Mouse (Mus musculus) kidney, embryonic 15.5 days (tissue): ENCODE results near the gene Ak7. TPM values are rescaled to one million over a fixed set of nuclear protein-coding genes. Genes with fewer than 3 reads are reported as not detected.

Experiments
- ATAC-seq: fragments of 200-750 bp; cut with Nextera tagmentation; replicated peaks from 2 replicates; pipeline ENCODE4 v1.8.0; 2017; ENCODE audit warnings: moderate TSS enrichment; ENCODE audit not compliant: low FRiP score
- H3K27ac ChIP-seq: fragments of 300-500 bp; sonication (generic); 2 replicates; pipeline ENCODE4 v1.5.1; 2015; ENCODE audit warnings: mild to moderate bottlenecking, inconsistent platforms
- H3K27me3 ChIP-seq: fragments of 300-500 bp; sonication (generic); 2 replicates; pipeline ENCODE4 v1.6.1; 2015; ENCODE audit warnings: inconsistent platforms
- H3K36me3 ChIP-seq: fragments of 300-500 bp; sonication (generic); 2 replicates; pipeline ENCODE4 v1.6.1; 2015; ENCODE audit warnings: inconsistent platforms
- H3K4me1 ChIP-seq: fragments of 300-500 bp; sonication (generic); 2 replicates; pipeline ENCODE4 v1.6.1; 2015; ENCODE audit warnings: inconsistent platforms
- H3K4me2 ChIP-seq: fragments of 300-500 bp; sonication (generic); 2 replicates; pipeline ENCODE4 v1.6.1; 2015; ENCODE audit warnings: moderate library complexity, mild to moderate bottlenecking, inconsistent platforms
- H3K4me3 ChIP-seq: fragments of 300-500 bp; sonication (generic); replicated peaks from 2 replicates; pipeline ENCODE4 v1.5.1; 2015; ENCODE audit warnings: mild to moderate bottlenecking, inconsistent platforms
- H3K9ac ChIP-seq: fragments of 300-500 bp; sonication (generic); 2 replicates; pipeline ENCODE4 v1.6.1; 2015; ENCODE audit warnings: mild to moderate bottlenecking, inconsistent platforms
- H3K9me3 ChIP-seq: fragments of 300-500 bp; sonication (generic); replicated peaks from 2 replicates; pipeline ENCODE4 v1.6.1; 2016; ENCODE audit warnings: inconsistent platforms
- WGBS: fragments of 180-500 bp; shearing (Covaris S2); methylation state at CpG from one replicate; pipeline ENCODE4 v1.1.7; 2015; ENCODE audit warnings: mixed read lengths; 5-methylcytosine and 5-hydroxymethylcytosine counted together
- polyA plus RNA-seq: library from polyadenylated mRNA; unstranded; fragments of >200 nt; fragmentation: Nextera tagmentation; extraction: Ambion mirVana; gene quantifications from 2 replicates; pipeline ENCODE4 v1.2.1, GENCODE M21; 2015

Ak7 gene
- polyA plus RNA-seq, 1 experiment from 2014 or later, result 0.62 TPM

DNA sequence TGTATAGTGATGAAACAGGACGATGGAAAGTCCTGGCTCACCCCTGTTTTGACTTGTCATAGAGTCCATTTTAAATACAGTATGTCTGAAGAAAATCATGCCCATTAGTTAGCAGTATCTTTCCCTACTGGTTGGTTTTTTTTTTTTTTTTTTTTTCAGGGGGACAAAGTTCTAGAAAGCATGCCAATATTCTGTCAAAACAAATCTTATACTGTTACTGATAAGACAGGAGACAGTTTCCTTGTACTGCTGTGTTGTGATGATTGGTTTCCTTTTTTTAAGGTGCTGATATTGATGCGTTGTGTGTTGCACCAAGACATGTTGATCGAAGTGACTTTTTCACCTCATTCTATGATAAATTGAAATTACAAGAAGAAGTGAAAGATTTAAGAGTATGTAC lies 100.4 kb downstream of the Ak7 start:
- 93% methylated on average over 3 of the region's 3 CpGs for WGBS
- Histone ChIP-seq H3K4me2 (no peak overlapping the region), H3K9ac (no peak overlapping the region), H3K36me3 (peaks cover 83% of the 10 kb centered on the region), H3K27me3 (no peaks in the 10 kb centered on the region), H3K4me1 (no peaks in the 10 kb centered on the region), H3K9me3 (no peaks in the 10 kb centered on the region), H3K27ac (no peak overlapping the region), H3K4me3 (no peak overlapping the region)
- ATAC-seq, result no peak

DNA sequence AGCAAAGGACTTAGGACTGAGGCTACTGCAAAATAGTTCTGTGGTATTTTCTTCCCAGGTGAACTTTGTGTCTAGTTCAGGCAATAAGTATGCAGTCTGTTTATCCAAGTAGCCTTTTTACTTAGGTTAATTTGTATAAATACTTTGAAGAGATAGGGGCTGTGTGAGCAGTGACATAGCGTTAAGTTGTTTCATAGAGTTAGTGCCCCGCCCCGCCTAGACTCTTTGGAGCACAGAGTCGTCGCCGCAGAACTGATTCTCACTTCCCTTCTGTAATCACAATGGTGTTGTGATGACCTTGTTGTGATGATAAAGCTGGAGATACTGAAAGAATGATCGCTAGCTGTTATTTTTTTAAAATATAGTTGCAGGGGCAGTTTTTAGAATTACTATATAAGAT lies 101.6 kb downstream of the Ak7 start:
- H3K4me1 ChIP-seq, result no peaks in the 10 kb centered on the region
- no peaks in the 10 kb centered on the region for H3K27me3 ChIP-seq
- H3K36me3 ChIP-seq, result peaks cover 92% of the 10 kb centered on the region
- no peaks in the 10 kb centered on the region for H3K9me3 ChIP-seq
- no peak overlapping the region for H3K4me2 ChIP-seq
- H3K4me3 ChIP-seq, result no peak overlapping the region
- no peak for ATAC-seq
- no peak overlapping the region for H3K27ac ChIP-seq
- H3K9ac ChIP-seq, result no peak overlapping the region
- WGBS, result 92% methylated on average over 7 of the region's 7 CpGs

DNA sequence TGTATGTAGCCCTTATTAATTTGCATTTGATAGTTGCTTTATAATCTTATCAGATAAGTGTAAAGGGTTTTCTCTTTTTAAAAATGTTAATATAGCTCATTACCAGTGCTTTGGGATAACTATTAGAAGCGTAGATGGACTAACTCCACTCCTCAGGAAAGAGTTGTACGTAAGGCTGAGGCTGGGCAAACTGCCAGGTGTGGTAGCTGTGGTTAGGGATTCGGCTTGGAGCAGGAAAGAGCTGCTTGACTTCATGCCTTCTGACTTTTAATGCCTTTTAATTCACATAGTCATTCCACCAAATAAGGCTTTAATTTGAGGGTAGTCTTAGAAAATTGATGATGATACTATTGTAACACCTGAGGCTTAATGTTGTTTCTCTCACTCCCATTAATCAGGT lies 103.2 kb downstream of the Ak7 start:
- Histone ChIP-seq H3K9ac (no peak overlapping the region), H3K27ac (no peak overlapping the region), H3K4me3 (no peak overlapping the region), H3K9me3 (no peaks in the 10 kb centered on the region), H3K27me3 (no peaks in the 10 kb centered on the region), H3K4me2 (no peak overlapping the region), H3K36me3 (peaks cover 91% of the 10 kb centered on the region), H3K4me1 (no peaks in the 10 kb centered on the region)
- WGBS, result 55% methylated on average over 3 of the region's 3 CpGs
- ATAC-seq, result no peak

DNA sequence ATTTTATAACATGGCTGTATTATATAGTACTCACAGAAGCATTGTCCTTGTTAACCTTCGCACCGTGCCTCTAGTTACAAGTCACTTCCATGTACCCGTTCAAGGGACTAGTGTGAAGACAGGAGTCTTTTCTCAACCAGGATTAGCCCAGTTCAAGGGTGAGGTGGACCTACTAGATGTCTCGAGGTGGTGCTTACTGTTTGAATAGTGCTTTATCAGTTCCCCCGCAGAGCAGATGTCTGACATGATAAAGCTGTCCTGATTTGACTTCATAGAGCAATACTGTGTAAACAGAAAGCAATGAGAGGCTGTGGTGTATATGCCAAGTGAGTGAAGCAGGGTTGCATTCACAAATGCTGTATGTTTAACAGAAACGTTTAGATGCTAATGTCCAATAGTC lies 104.8 kb downstream of the Ak7 start:
- Histone ChIP-seq H3K4me3 (no peak overlapping the region), H3K27me3 (no peaks in the 10 kb centered on the region), H3K4me2 (no peak overlapping the region), H3K9me3 (no peaks in the 10 kb centered on the region), H3K9ac (no peak overlapping the region), H3K27ac (no peak overlapping the region), H3K4me1 (no peaks in the 10 kb centered on the region), H3K36me3 (peaks cover 91% of the 10 kb centered on the region)
- ATAC-seq, result no peak
- WGBS, result 88% methylated on average over 6 of the region's 6 CpGs

DNA sequence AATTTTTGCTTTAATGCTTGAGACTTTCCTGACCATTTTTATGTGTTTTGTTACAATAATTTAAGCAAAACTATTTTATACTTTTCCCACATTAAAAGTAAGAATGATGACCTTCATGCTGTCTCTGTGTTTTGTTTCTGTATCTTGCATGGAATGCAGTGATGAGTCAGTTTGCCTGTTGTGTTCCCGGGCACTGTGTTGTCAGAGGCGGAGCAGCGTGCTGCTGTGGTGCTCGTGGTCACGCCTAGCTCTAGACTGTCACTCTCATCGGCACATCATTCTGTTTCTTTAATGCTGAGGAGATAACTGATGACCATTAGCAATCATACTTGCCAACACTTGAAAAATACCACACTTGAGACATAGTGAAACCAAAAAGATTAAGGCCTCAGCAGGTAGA lies 108.2 kb downstream of the Ak7 start:
- no peak overlapping the region for H3K4me2 ChIP-seq
- peaks cover 76% of the 10 kb centered on the region for H3K36me3 ChIP-seq
- no peak for ATAC-seq
- H3K27me3 ChIP-seq, result no peaks in the 10 kb centered on the region
- no peaks in the 10 kb centered on the region for H3K9me3 ChIP-seq
- no peak overlapping the region for H3K27ac ChIP-seq
- peaks cover 5% of the 10 kb centered on the region; the same call in 1 of the 2 replicates for H3K4me1 ChIP-seq
- H3K9ac ChIP-seq, result no peak overlapping the region
- H3K4me3 ChIP-seq, result no peak overlapping the region
- 91% methylated on average over 6 of the region's 6 CpGs for WGBS

DNA sequence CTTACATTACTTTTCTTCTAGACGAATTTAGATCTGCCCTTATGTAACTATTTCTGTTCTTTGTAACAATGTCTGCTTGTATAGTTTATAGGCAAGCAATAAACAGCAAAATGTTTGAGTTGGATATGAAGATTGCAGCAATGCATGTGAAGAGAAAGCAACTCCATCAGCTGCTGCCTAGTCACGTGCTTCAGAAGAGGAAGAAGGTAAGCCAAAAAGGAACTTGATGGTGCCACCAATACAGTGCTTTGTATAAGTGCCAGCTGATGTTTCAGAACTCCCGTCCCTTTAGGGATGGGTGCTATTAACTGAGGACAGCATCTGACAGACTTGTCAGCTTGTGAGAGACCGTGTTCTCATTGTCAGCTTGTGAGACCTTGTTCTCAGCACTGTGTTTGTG lies 117.7 kb downstream of the Ak7 start:
- WGBS, result 84% methylated on average over 4 of the region's 4 CpGs
- peaks cover 93% of the 10 kb centered on the region for H3K36me3 ChIP-seq
- no peak overlapping the region for H3K4me2 ChIP-seq
- no peak overlapping the region for H3K4me3 ChIP-seq
- H3K9me3 ChIP-seq, result no peaks in the 10 kb centered on the region
- no peaks in the 10 kb centered on the region for H3K27me3 ChIP-seq
- H3K27ac ChIP-seq, result no peak overlapping the region
- H3K4me1 ChIP-seq, result no peaks in the 10 kb centered on the region
- ATAC-seq, result no peak
- H3K9ac ChIP-seq, result no peak overlapping the region

DNA sequence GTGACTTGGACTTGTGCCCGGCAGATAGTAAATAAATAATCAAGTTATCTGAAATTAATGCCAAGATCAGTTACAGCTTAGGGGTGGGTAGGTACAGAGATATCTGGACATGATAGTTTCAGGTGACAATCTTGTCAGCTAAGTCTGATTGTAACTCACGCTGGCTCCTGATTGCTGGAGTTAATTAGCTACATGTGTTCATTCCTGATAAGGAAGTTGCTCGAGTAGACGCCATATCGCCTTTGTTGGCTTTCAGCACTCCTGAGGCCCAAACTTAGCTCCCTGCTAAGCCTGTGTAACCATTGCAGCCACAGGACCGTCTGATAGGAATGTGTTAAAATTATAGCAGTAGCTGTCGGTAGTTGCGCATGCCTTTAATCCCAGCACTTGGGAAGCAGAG lies 119.0 kb downstream of the Ak7 start:
- H3K27ac ChIP-seq, result no peak overlapping the region
- H3K36me3 ChIP-seq, result peaks cover 95% of the 10 kb centered on the region
- ATAC-seq, result no peak
- no peak overlapping the region for H3K4me2 ChIP-seq
- no peaks in the 10 kb centered on the region for H3K9me3 ChIP-seq
- no peak overlapping the region for H3K9ac ChIP-seq
- no peaks in the 10 kb centered on the region for H3K4me1 ChIP-seq
- 86% methylated on average over 8 of the region's 8 CpGs for WGBS
- H3K4me3 ChIP-seq, result no peak overlapping the region
- no peaks in the 10 kb centered on the region for H3K27me3 ChIP-seq

DNA sequence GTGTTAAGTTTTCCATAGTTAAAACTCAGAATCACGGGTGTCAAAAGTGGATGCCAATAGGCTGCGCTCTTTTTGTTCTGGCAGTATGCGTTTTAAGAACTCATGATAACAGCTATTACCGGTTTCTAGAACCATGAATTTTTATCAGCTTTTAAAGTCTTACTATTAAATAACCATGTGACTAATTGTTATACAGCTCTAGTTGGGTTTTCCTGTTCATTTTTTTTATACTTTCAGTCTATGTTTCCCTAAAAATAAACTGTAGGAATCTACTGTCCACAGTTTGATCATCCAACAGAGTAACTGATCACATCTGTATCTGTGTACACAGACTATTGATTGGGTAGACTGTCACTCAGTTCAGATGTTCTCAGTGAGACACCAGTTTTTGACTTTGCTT lies 119.5 kb downstream of the Ak7 start:
- no peaks in the 10 kb centered on the region for H3K27me3 ChIP-seq
- H3K9me3 ChIP-seq, result no peaks in the 10 kb centered on the region
- no peak for ATAC-seq
- no peak overlapping the region for H3K4me2 ChIP-seq
- no peak overlapping the region for H3K4me3 ChIP-seq
- no peaks in the 10 kb centered on the region for H3K4me1 ChIP-seq
- H3K27ac ChIP-seq, result no peak overlapping the region
- peaks cover 93% of the 10 kb centered on the region for H3K36me3 ChIP-seq
- no peak overlapping the region for H3K9ac ChIP-seq
- WGBS, result 93% methylated on average over 4 of the region's 4 CpGs

Other genes with a start within 250 kb of the Ak7 start
- 1.1 and 1.6 TPM in 2 replicates for gene Bdkrb2, start 142.8 kb upstream of the Ak7 start, polyA plus RNA-seq
- gene Bdkrb1, start 102.9 kb upstream of the Ak7 start, polyA plus RNA-seq, result 0.12 TPM in 1 of 2 replicates, not detected in the other
- 26.8 and 28.4 TPM in 2 replicates for gene Gskip, start 21.1 kb upstream of the Ak7 start, polyA plus RNA-seq
- gene Atg2b, start 20.8 kb upstream of the Ak7 start, polyA plus RNA-seq, result 10.0 and 12.7 TPM in 2 replicates
- gene Papola, start 78.7 kb downstream of the Ak7 start, polyA plus RNA-seq, result 209 and 228 TPM in 2 replicates